Mouse (Mus musculus): Measurements from ENCODE around the gene Mlxip. TPM values are rescaled to one million over a fixed set of nuclear protein-coding genes. Genes with fewer than 3 reads are reported as not detected.

Mlxip gene
- polyA plus RNA-seq, 1 experiment from 2014 or later, result 18.5 TPM

DNA sequence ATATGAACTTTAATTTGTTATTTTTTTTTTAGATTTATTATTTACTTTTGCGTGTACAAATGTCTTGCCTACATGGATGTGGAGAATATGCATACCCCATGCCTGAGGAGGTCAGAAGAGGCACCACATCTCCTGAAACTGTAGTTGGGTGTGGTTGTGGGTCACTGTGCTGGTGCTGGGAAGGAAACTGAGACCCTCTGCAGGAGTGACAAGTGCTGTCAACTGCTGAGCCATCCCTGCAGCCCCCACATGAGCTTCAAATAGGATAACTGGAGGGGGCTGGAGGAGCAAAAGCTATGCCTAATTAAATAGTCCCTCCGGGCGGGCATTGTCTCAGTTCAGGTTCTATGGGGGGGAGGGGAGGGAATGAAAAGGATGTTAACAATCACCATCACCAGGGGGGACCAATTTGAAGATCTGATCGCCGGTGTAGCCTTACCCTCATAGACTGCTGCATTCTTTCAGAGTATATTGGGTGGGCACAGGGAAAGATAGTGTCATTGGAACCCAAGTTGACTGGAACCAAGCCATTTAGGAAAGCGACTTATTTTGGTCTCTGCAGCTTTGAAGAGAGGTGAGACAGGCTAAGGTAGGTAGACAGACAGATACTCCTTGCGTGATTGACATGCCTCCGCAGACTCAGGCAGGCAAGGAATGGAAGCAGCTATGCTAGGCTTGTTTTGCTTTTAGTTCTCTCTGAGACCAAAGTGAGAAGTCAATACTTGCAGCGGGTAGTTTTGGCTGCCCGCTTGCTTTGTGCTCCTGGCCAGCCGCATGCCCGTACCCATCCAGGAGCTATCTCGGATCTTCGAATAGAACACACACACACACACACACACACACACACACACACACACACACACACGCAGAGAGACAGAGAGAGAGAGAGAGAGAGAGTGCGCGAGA is 3.8 kb upstream of the Mlxip start:
- no peak for ATAC-seq (replicated peaks; ENCODE audit: low FRiP score)
- H3K9ac ChIP-seq, result 0 out of 2 replicates have a peak overlapping the region, but pooled peaks have one; percentile 14
- no peak overlapping the region for H3K27ac ChIP-seq
- peak overlapping the region; percentile 67 for H3K4me2 ChIP-seq
- no peaks in the 10 kb centered on the region for H3K9me3 ChIP-seq (replicated peaks)
- H3K36me3 ChIP-seq, result no peaks in the 10 kb centered on the region
- H3K27me3 ChIP-seq, result no peaks in the 10 kb centered on the region
- WGBS, result 7% methylated on average over 17 of the region's 17 CpGs
- peak overlapping the region; percentile 43 for H3K4me3 ChIP-seq (replicated peaks)
- peaks cover 37% of the 10 kb centered on the region for H3K4me1 ChIP-seq

DNA sequence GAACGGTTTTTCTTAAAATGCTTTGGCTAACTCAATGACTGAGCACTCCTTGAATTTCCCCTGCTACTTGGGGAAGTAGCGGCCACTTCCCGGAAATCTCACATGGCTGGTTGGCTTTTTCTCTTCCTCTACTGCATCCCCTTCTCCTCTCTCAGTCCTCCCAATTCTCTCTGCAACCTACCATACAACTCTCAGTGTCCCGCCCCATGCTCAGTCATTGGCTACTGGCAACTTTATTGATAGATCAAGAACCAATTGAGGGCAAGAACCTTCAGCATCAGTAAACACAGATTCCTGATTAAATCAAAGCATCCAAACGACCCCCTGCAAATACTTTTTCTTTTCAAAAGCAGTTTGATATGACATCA is 3.2 kb upstream of the Mlxip start:
- Histone ChIP-seq H3K4me3 (replicated peaks) (peak overlapping the region; percentile 43), H3K4me2 (peak overlapping the region; percentile 67), H3K27me3 (no peaks in the 10 kb centered on the region), H3K36me3 (no peaks in the 10 kb centered on the region), H3K9me3 (replicated peaks) (no peaks in the 10 kb centered on the region), H3K27ac (no peak overlapping the region), H3K4me1 (peaks cover 43% of the 10 kb centered on the region), H3K9ac (0 out of 2 replicates have a peak overlapping the region, but pooled peaks have one; percentile 14)
- 8% methylated on average over 5 of the region's 5 CpGs for WGBS
- no peak for ATAC-seq (replicated peaks; ENCODE audit: low FRiP score)

- peak; percentile 15; the same call in 1 of the 2 replicates for ATAC-seq (replicated peaks; ENCODE audit: low FRiP score)
- H3K36me3 ChIP-seq, result no peaks in the 10 kb centered on the region
- H3K9ac ChIP-seq, result peak overlapping the region; percentile 86
Measured at GRCm38 (mm10) chr5:123393786-123394302, 754 bp upstream of the Mlxip start.

DNA sequence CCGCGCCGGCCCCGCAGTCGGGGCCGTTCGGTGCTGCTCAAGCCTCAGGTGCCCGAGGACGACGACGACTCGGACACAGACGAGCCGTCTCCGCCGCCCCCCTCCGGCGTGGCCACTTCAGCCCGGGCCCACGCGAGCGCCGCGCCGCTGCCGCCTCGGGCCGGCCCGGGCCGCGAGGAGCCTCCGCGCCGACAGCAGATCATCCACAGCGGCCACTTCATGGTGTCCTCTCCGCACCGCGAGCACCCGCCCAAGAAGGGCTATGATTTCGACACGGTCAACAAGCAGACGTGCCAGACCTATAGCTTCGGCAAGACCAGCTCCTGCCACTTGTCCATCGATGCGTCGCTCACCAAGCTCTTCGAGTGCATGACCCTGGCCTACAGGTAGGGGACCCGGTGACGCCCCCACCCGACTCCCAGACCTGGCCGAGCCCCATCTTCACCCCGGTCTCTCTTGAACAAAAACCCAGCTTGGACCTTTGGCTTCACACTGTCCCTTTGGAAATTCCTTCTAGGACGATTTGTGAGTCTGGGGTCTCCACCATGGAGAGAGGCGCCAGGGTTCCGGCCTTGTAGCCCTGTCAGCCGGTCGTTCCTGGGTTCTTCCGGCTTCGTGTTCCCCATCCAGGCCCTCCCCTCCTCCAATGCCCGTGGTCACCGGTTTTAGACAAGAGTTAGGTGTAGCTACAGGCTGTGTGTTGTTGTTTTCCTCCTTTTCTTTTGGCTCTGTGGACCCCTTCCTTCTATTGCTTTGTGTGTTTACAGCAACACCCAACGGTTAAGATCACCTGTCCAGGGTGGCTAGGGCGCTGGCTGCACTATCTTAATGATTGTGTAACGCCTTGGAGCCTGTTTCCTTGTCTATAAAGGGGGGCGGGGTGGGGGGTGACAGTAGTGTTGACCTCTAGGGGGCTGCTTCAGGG is 621 bp downstream of the Mlxip start:
- H3K9me3 ChIP-seq (replicated peaks), result no peaks in the 10 kb centered on the region
- under 1% methylated on average over 64 of the region's 65 CpGs for WGBS
- peak overlapping the region; percentile 92 for H3K27ac ChIP-seq
- peak overlapping the region; percentile 71 for H3K4me2 ChIP-seq
- peak; percentile 40 for ATAC-seq (replicated peaks; ENCODE audit: low FRiP score)
- peak overlapping the region; percentile 80 for H3K4me3 ChIP-seq (replicated peaks)
- no peaks in the 10 kb centered on the region for H3K27me3 ChIP-seq
- H3K4me1 ChIP-seq, result peaks cover 58% of the 10 kb centered on the region
- H3K9ac ChIP-seq, result peak overlapping the region; percentile 86
- no peaks in the 10 kb centered on the region for H3K36me3 ChIP-seq

More at GRCm38 (mm10) chr5:123393786-123394302, 754 bp upstream of the Mlxip start:
- H3K27me3 ChIP-seq, result no peaks in the 10 kb centered on the region
- H3K9me3 ChIP-seq (replicated peaks), result no peaks in the 10 kb centered on the region
- peak overlapping the region; percentile 92 for H3K27ac ChIP-seq
- peak overlapping the region; percentile 80 for H3K4me3 ChIP-seq (replicated peaks)
- WGBS, result 16% methylated on average over 5 of the region's 5 CpGs
- peaks cover 62% of the 10 kb centered on the region for H3K4me1 ChIP-seq
- peak overlapping the region; percentile 71 for H3K4me2 ChIP-seq

- Histone ChIP-seq H3K9ac (0 out of 2 replicates have a peak overlapping the region, but pooled peaks have one; percentile 86), H3K36me3 (no peaks in the 10 kb centered on the region), H3K4me2 (peak overlapping the region; percentile 71), H3K9me3 (replicated peaks) (no peaks in the 10 kb centered on the region), H3K4me3 (replicated peaks) (peak overlapping the region; percentile 80), H3K4me1 (peaks cover 44% of the 10 kb centered on the region), H3K27ac (no peak overlapping the region), H3K27me3 (no peaks in the 10 kb centered on the region)
- no peak for ATAC-seq (replicated peaks; ENCODE audit: low FRiP score)
- 44% methylated on average over 8 of the region's 8 CpGs for WGBS
Measured at GRCm38 (mm10) chr5:123396901-123397464, 2.4 kb downstream of the Mlxip start.

DNA sequence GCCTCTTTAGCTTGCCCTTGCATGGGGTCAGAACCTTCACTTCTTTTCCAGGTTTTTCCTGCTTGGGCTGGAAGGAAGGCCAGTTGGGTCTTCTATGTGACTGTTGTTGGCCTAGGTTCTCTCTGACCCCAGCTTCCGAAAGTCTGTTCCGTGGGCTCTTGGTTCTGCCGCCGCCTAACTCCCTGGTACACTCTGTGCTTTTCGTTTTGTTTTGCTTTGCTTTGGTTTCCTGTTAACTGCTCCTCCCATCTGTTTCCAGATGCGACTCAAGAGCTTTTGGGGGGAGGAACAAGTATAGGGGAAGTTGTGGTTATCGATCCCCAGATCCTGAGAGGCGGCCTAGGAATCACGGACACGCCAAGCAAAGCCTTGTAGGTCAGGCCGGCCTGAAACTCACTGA is 3.2 kb downstream of the Mlxip start:
- ATAC-seq (replicated peaks; ENCODE audit: low FRiP score), result no peak

GRCm38 (mm10) chr5:123398856-123399498 is 4.4 kb downstream of the Mlxip start:
- no peak for ATAC-seq (replicated peaks; ENCODE audit: low FRiP score)
- WGBS, result 87% methylated on average over 4 of the region's 4 CpGs

More for the DNA sequence above, 3.2 kb downstream of the Mlxip start:
- no peak overlapping the region for H3K9ac ChIP-seq
- peak overlapping the region; percentile 10; the same call in 1 of the 2 replicates for H3K4me3 ChIP-seq (replicated peaks)
- H3K4me1 ChIP-seq, result peaks cover 44% of the 10 kb centered on the region
- H3K9me3 ChIP-seq (replicated peaks), result no peaks in the 10 kb centered on the region
- no peaks in the 10 kb centered on the region for H3K36me3 ChIP-seq
- H3K4me2 ChIP-seq, result peak overlapping the region; percentile 71
- 62% methylated on average over 11 of the region's 11 CpGs for WGBS
- no peaks in the 10 kb centered on the region for H3K27me3 ChIP-seq
- H3K27ac ChIP-seq, result peak overlapping the region; percentile 25; the same call in 1 of the 2 replicates

GRCm38 (mm10) chr5:123404480-123404879 is 9.9 kb downstream of the Mlxip start:
- 95% methylated on average over 3 of the region's 3 CpGs for WGBS
- H3K9ac ChIP-seq, result no peak overlapping the region
- H3K27me3 ChIP-seq, result no peaks in the 10 kb centered on the region
- H3K36me3 ChIP-seq, result peaks cover 2% of the 10 kb centered on the region; the same call in 1 of the 2 replicates
- no peak overlapping the region for H3K4me3 ChIP-seq (replicated peaks)
- no peaks in the 10 kb centered on the region for H3K9me3 ChIP-seq (replicated peaks)
- no peak for ATAC-seq (replicated peaks; ENCODE audit: low FRiP score)
- no peak overlapping the region for H3K27ac ChIP-seq
- peaks cover 14% of the 10 kb centered on the region; the same call in 1 of the 2 replicates for H3K4me1 ChIP-seq
- H3K4me2 ChIP-seq, result no peak overlapping the region

More at GRCm38 (mm10) chr5:123398856-123399498, 4.4 kb downstream of the Mlxip start:
- no peaks in the 10 kb centered on the region for H3K9me3 ChIP-seq (replicated peaks)
- peaks cover 39% of the 10 kb centered on the region for H3K4me1 ChIP-seq
- no peaks in the 10 kb centered on the region for H3K36me3 ChIP-seq
- no peak overlapping the region for H3K4me2 ChIP-seq
- no peaks in the 10 kb centered on the region for H3K27me3 ChIP-seq
- H3K4me3 ChIP-seq (replicated peaks), result no peak overlapping the region
- H3K9ac ChIP-seq, result no peak overlapping the region
- H3K27ac ChIP-seq, result no peak overlapping the region

- Histone ChIP-seq H3K27me3 (no peaks in the 10 kb centered on the region), H3K4me3 (replicated peaks) (no peak overlapping the region), H3K4me1 (peaks cover 14% of the 10 kb centered on the region; the same call in 1 of the 2 replicates), H3K36me3 (peaks cover 14% of the 10 kb centered on the region; the same call in 1 of the 2 replicates), H3K9me3 (replicated peaks) (no peaks in the 10 kb centered on the region), H3K4me2 (no peak overlapping the region), H3K9ac (no peak overlapping the region), H3K27ac (no peak overlapping the region)
- ATAC-seq (replicated peaks; ENCODE audit: low FRiP score), result no peak
- WGBS, result 46% methylated on average over 2 of the region's 2 CpGs
Measured at GRCm38 (mm10) chr5:123406952-123407351, 12.4 kb downstream of the Mlxip start.

DNA sequence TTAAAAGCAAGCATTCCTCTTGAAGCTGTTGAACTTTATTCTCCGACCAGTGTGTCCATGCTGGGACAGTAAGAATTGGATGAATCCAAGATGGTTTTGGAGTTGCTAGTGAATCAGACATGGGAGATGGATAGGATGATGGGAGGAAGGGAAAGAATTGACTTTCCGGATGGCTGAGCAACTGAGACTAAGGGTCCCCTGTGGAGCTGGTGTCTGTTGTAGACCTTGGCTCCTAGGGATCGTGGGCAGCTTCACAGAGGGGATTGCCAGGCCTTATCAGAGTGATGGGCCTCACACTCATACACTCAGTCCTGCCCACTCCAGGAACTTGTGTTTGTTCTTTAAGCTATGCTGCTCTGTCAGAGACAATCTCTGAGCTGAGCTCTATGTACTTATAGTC is 13.6 kb downstream of the Mlxip start:
- Histone ChIP-seq H3K4me3 (replicated peaks) (no peak overlapping the region), H3K27ac (no peak overlapping the region), H3K9ac (no peak overlapping the region), H3K36me3 (peaks cover 14% of the 10 kb centered on the region; the same call in 1 of the 2 replicates), H3K4me1 (peaks cover 14% of the 10 kb centered on the region; the same call in 1 of the 2 replicates), H3K9me3 (replicated peaks) (no peaks in the 10 kb centered on the region), H3K4me2 (no peak overlapping the region), H3K27me3 (no peaks in the 10 kb centered on the region)
- WGBS, result 65% methylated on average over 3 of the region's 3 CpGs
- ATAC-seq (replicated peaks; ENCODE audit: low FRiP score), result no peak

GRCm38 (mm10) chr5:123412193-123412592 is 17.6 kb downstream of the Mlxip start:
- 52% methylated on average over 4 of the region's 4 CpGs for whole genome bisulfite sequencing
- ATAC-seq (replicated peaks; ENCODE audit: low FRiP score), result no peak
- Histone ChIP-seq H3K9me3 (replicated peaks) (no peaks in the 10 kb centered on the region), H3K4me2 (no peak overlapping the region), H3K27ac (no peak overlapping the region), H3K9ac (no peak overlapping the region), H3K36me3 (peaks cover 14% of the 10 kb centered on the region; the same call in 1 of the 2 replicates), H3K4me1 (peaks cover 17% of the 10 kb centered on the region; the same call in 1 of the 2 replicates), H3K4me3 (replicated peaks) (no peak overlapping the region), H3K27me3 (no peaks in the 10 kb centered on the region)

Data from kidney, embryonic 15.5 days (tissue).